Mouse (Mus musculus): Measurements from ENCODE around the gene Cdk19. TPM values are rescaled to one million over a fixed set of nuclear protein-coding genes. Genes with fewer than 3 reads are reported as not detected.

Gene Cdk19
- polyA plus RNA-seq (2017; shearing (Covaris generic)), result 10 to 100 TPM; 31.7 to 40.1 TPM

GRCm38 (mm10) chr10:40339351-40339964 lies at the start of gene Cdk19:
Cdk19 (plus strand) TSS chr10:40339564.

GRCm38 (mm10) chr10:40302140-40302985 lies 37.0 kb upstream of the Cdk19 start, which contains the start of gene Amd1:
Amd1 (minus strand) TSS chr10:40302186.

Other genes with a start within 250 kb of the Cdk19 start
- gene Slc16a10, start 197.3 kb upstream of the Cdk19 start, polyA plus RNA-seq (2017; shearing (Covaris generic)), result 1 to 10 TPM; 1.4 to 2.1 TPM
- 10 to 100 TPM; 45.3 to 68.7 TPM for gene Rpf2, start 92.5 kb upstream of the Cdk19 start, polyA plus RNA-seq (2017; shearing (Covaris generic))
- gene Gtf3c6, start 81.5 kb upstream of the Cdk19 start, polyA plus RNA-seq (2017; shearing (Covaris generic)), result 10 to 100 TPM; 75.7 to 86.5 TPM
- 10 to 100 TPM; 44.1 to 63.3 TPM for gene Amd1, start 37.4 kb upstream of the Cdk19 start, polyA plus RNA-seq (2017; shearing (Covaris generic))
- gene Slc22a16, start 230.8 kb downstream of the Cdk19 start, polyA plus RNA-seq (2017; shearing (Covaris generic)), result under 1 TPM in 1 of 2 experiments, not detected in 1; 0.07 TPM

Data from activated CD4-positive, CD25-positive, alpha-beta regulatory T cell (primary cell).